Mouse (Mus musculus) liver, embryonic 14.5 days (tissue): ENCODE measurements around the gene Plod2. TPM values are rescaled to one million over a fixed set of nuclear protein-coding genes. Genes with fewer than 3 reads are reported as not detected.

Source experiments
- ATAC-seq: fragments of 200-750 bp; cut with Nextera tagmentation; 2 replicates; pipeline ENCODE4 v1.8.0; 2017; ENCODE audit warnings: moderate number of reproducible peaks, mild to moderate bottlenecking, moderate library complexity; ENCODE audit not compliant: insufficient read depth
- DNase-seq, 3 experiments: peaks; one replicate each; pipeline ENCODE4 v3.0.0-alpha.2; 2012 to 2013; ENCODE audit warnings: low read depth in 3 of 3, low spot score in 3 of 3
- H3K27ac ChIP-seq: fragments of 300-500 bp; sonication (generic); 2 replicates; pipeline ENCODE4 v1.5.1; 2014; ENCODE audit warnings: moderate library complexity, mild to moderate bottlenecking, control low read depth, inconsistent platforms
- H3K27me3 ChIP-seq: fragments of 300-500 bp; sonication (generic); 2 replicates; pipeline ENCODE4 v1.6.1; 2014; ENCODE audit warnings: mild to moderate bottlenecking, low read length, moderate library complexity; ENCODE audit not compliant: control insufficient read depth, insufficient read depth
- H3K36me3 ChIP-seq: fragments of 300-500 bp; sonication (generic); replicated peaks from 2 replicates; pipeline ENCODE4 v1.6.1; 2014; ENCODE audit warnings: low read depth; ENCODE audit not compliant: control insufficient read depth, insufficient read depth
- H3K4me1 ChIP-seq, 2 experiments: fragments of 200-500 bp in 1 of 2; fragments of 300-500 bp in 1 of 2; sonication (generic) in 1 of 2; replicated peaks; 2 replicates each; pipeline ENCODE4 v1.6.1; 2012 to 2014; ENCODE audit warnings: antibody characterized with exemption in 1 of 2, inconsistent platforms in 1 of 2, low read length in 1 of 2; ENCODE audit not compliant: control insufficient read depth in 2 of 2, insufficient read depth in 2 of 2
- H3K4me2 ChIP-seq: fragments of 300-500 bp; sonication (generic); 2 replicates; pipeline ENCODE4 v1.6.1; 2014; ENCODE audit warnings: low read depth, mild to moderate bottlenecking, control low read depth, moderate library complexity
- H3K4me3 ChIP-seq, 2 experiments: fragments of 200-500 bp in 1 of 2; fragments of 300-500 bp in 1 of 2; sonication (generic) in 1 of 2; 2 replicates each; pipeline ENCODE4 v1.5.1; 2012 to 2014; ENCODE audit warnings: low read depth in 2 of 2, low read length in 2 of 2, mild to moderate bottlenecking in 2 of 2, control low read depth in 1 of 2, inconsistent platforms in 1 of 2, moderate library complexity in 1 of 2; ENCODE audit not compliant: insufficient read depth in 1 of 2
- H3K9ac ChIP-seq: fragments of 300-500 bp; sonication (generic); replicated peaks from 2 replicates; pipeline ENCODE4 v1.6.1; 2014; ENCODE audit warnings: mild to moderate bottlenecking, control low read depth, moderate library complexity
- H3K9me3 ChIP-seq: fragments of 300-500 bp; sonication (generic); 2 replicates; pipeline ENCODE4 v1.6.1; 2016; ENCODE audit warnings: low read length, mixed read lengths; ENCODE audit not compliant: control insufficient read depth
- CTCF ChIP-seq: IDR thresholded peaks from 2 replicates; pipeline ENCODE4 v1.5.1; 2016; ENCODE audit warnings: antibody characterized with exemption, low read depth, control low read depth
- EP300 ChIP-seq: IDR thresholded peaks from 2 replicates; pipeline ENCODE4 v1.6.1; 2016; ENCODE audit warnings: antibody characterized with exemption, low read depth
- WGBS: fragments of 180-500 bp; shearing (Covaris S2); extraction: QIAGEN DNeasy Blood & Tissue Kit; methylation state at CpG from one replicate; pipeline ENCODE4 v1.1.7; 2014; ENCODE audit not compliant: insufficient replicate concordance; 5-methylcytosine and 5-hydroxymethylcytosine counted together
- polyA plus RNA-seq, 2 experiments: library from polyadenylated mRNA; depleted of rRNA in 1 of 2; stranded (reverse) in 1 of 2; unstranded in 1 of 2; fragments of >200 nt; fragmentation: Nextera tagmentation in 1 of 2; extraction: Ambion mirVana in 1 of 2; gene quantifications; 2 replicates each; pipeline versions ENCODE4 v1.2.1 to v1.2.3; 2012 to 2014

Gene Plod2
- polyA plus RNA-seq (2012; rRNA removed), result 0.98 and 1.7 TPM in 2 replicates
- 1.8 and 2.1 TPM in 2 replicates for polyA plus RNA-seq (2014; fragmentation: Nextera tagmentation; extraction: Ambion mirVana)

- Histone ChIP-seq H3K9ac (no peak within 1 kb of the TSS), H3K4me2 (peak within 1 kb of the TSS; percentile 70), H3K9me3 (no peaks in the 10 kb centered on the region), H3K27me3 (peaks cover 5% of the 10 kb centered on the region), H3K4me1 (no peaks in the 10 kb centered on the region; a peak in 1 of 4 replicates), H3K36me3 (no peaks in the 10 kb centered on the region), H3K4me3 (peak within 1 kb of the TSS; percentile 47 to 54), H3K27ac (no peak within 1 kb of the TSS)
- DNase-seq (no peak), ATAC-seq (peak; percentile 77)
- WGBS, result under 1% methylated on average over 64 of the region's 67 CpGs
- TF ChIP-seq EP300 (no peak), CTCF (no peak)
Observed at GRCm38 (mm10) chr9:92541977-92542561, at the start of gene Plod2. TSS of gene Plod2 (plus strand) at chr9:92542223.

GRCm38 (mm10) chr9:92499710-92500410 lies 42.2 kb upstream of the Plod2 start:
- TF ChIP-seq EP300 (no peak), CTCF (peak; percentile 62)
- Histone ChIP-seq H3K4me3 (no peak overlapping the region), H3K27me3 (no peaks in the 10 kb centered on the region), H3K27ac (no peak overlapping the region), H3K4me2 (no peak overlapping the region), H3K36me3 (no peaks in the 10 kb centered on the region), H3K9ac (no peak overlapping the region), H3K9me3 (no peaks in the 10 kb centered on the region), H3K4me1 (no peaks in the 10 kb centered on the region)
- WGBS, result 35% methylated on average over 12 of the region's 12 CpGs
- DNase-seq (peak; percentile 4 to 14 (median 13)), ATAC-seq (no peak)

GRCm38 (mm10) chr9:92504256-92504655 lies 37.8 kb upstream of the Plod2 start:
- WGBS, result 53% methylated on average over 3 of the region's 3 CpGs
- H3K9ac ChIP-seq, result no peak overlapping the region
- no peak overlapping the region for H3K4me3 ChIP-seq
- no peak for ATAC-seq
- H3K36me3 ChIP-seq, result no peaks in the 10 kb centered on the region
- H3K27me3 ChIP-seq, result no peaks in the 10 kb centered on the region
- H3K27ac ChIP-seq, result no peak overlapping the region
- no peaks in the 10 kb centered on the region for H3K9me3 ChIP-seq
- H3K4me1 ChIP-seq, result no peaks in the 10 kb centered on the region
- H3K4me2 ChIP-seq, result no peak overlapping the region
- no peak for DNase-seq
- TF ChIP-seq EP300, result no peak
- no peak for TF ChIP-seq CTCF

GRCm38 (mm10) chr9:92504889-92505288 lies 37.1 kb upstream of the Plod2 start:
- no peak for TF ChIP-seq CTCF
- TF ChIP-seq EP300, result no peak
- DNase-seq (no peak), ATAC-seq (no peak)
- H3K9me3 ChIP-seq, result no peaks in the 10 kb centered on the region
- no peaks in the 10 kb centered on the region for H3K27me3 ChIP-seq
- H3K4me1 ChIP-seq, result no peaks in the 10 kb centered on the region
- H3K9ac ChIP-seq, result no peak overlapping the region
- WGBS, result 10% methylated on average over 1 of the region's 1 CpGs
- no peak overlapping the region for H3K4me3 ChIP-seq
- no peak overlapping the region for H3K27ac ChIP-seq
- no peaks in the 10 kb centered on the region for H3K36me3 ChIP-seq
- no peak overlapping the region for H3K4me2 ChIP-seq

GRCm38 (mm10) chr9:92511696-92512095 lies 30.3 kb upstream of the Plod2 start:
- DNase-seq, result no peak
- Histone ChIP-seq H3K9me3 (no peaks in the 10 kb centered on the region), H3K36me3 (no peaks in the 10 kb centered on the region), H3K27ac (no peak overlapping the region), H3K4me1 (no peaks in the 10 kb centered on the region), H3K4me2 (no peak overlapping the region), H3K4me3 (no peak overlapping the region), H3K27me3 (no peaks in the 10 kb centered on the region), H3K9ac (no peak overlapping the region)
- TF ChIP-seq CTCF (no peak), EP300 (no peak)
- no peak for ATAC-seq
